Mouse (Mus musculus): ENCODE measurements at regions not wholly inside any gene's neighbourhood (a gene's known extent, or its start where the extent isn't known, plus 50 kb on each side); places are given as distances from the start of the nearest gene placed in this dataset.

DNA sequence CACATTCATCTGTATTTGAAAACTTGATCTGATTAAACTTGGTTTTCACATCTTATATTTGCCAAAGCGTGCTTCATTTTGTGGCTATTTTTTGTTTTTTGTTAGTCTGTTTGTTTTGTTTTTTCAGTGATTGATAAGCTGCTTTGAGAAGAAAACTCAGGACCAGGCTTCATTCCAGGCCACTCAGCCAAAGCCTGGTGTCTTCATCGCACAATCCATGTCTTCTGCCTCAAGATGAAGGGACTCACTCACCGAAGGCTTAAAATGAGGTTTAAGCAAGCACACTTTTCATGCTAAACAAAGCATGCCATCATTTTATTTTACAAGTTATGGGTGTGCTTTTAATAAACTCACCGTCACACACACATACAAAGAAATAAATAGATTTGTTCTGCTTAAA, 197.7 kb upstream of the Etaa1 start:
- TF ChIP-seq EP300 (IDR thresholded peaks at IDR 0.05; ENCODE audit: low read depth) (no peak), CTCF (IDR thresholded peaks at IDR 0.05; ENCODE audit: low read depth) (no peak)
